Mouse (Mus musculus) right cerebral cortex, postnatal 25 days (tissue): ENCODE results near the gene Cmklr1.

Experiments used
- DNase-seq: peaks from one replicate; pipeline ENCODE4 v3.0.0; 2022

Gene Cmklr1

DNA sequence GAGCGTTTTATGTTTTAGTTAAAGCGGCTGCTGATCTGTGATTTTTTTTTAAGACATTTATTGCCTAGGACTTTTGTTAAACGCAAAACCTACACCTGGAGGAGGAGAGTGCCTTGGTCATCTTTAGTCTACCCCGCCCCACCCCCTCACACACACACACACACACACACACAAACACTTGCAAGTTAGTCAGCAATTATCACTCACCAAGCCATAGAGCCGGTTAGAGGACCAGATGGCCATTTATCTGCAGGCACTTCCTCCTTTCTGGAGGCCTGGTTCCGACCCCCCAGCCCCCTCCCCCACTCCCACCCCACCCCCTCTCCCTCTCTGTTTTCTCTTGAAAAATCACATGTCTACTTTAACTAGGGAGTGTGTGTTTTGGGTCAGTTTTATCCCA is 65.8 kb downstream of the Cmklr1 start:
- no peak for DNase-seq

DNA sequence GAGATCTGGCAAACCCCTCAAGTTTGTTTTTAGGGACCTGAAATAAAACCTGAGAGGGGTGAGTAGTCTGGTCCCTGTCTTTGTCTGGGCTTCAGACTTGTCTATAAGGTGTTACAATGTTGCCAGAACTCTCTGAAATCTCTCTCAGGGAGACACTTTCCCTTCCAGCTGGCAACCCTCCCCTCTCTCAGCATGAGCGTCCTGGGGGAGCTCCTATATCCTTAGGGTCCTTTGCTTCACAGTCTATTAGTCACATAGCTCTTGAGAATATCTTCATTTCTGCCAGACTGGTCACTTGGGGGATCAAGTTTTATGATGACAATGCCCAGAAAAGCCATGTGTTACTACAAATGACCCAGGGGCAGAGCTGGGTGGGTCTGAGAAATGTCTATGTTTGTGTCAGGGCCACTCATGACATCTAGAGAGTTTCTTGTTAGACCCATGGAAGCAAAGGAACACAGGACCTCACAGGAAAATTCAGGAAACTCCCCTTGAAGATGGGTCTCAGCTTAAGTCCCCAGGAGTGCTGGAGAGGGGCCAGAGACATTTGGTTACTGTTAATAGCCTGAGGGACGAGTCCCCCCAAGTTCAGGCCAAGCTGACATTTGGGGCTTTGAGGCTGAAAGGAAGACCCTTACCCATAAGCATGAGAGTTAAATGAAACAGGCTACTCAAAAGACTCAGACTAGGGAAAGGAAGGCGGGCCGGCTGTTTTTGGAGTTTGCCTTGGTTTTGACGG is 66.6 kb downstream of the Cmklr1 start:
- DNase-seq: no peak

DNA sequence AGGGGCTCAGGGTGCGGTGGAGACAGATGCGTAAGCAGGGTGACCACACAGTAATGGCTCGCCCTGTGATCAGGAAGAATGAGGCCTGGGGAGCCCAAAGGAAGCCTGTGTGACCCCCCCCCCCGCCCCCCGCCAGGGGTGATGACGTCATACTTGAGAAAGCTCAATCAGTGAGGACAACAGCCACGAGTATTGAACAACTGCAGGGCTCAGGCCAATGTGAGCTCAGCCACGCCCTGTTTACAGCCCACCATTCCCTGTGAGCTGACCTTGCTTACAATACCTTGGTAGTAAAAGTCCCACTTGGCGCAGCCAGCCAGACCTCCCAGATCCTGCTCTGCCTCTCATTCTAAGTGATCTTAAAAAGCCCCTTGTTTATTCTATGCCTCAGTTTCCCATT is 69.4 kb downstream of the Cmklr1 start:
- DNase-seq: no peak

DNA sequence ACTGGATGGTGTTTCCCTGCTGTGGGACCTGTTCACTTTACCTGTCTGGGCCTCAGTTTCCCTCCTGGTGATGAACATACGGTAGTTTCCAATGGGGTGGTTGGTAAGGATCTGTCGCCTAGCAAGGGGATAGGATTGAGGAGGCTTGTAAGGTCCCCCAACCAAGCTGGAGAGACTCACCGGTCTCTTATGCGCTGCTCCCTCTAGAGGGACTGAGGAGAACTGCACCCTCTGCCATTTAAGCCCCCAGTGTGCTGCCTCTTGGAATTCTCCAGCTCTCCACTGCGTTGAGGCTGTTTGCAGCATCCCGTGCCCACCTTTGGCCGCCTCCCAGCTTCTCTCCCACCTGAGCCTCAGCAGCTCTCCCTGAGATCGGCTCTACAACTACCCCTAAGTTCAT is 70.0 kb downstream of the Cmklr1 start:
- DNase-seq: no peak

DNA sequence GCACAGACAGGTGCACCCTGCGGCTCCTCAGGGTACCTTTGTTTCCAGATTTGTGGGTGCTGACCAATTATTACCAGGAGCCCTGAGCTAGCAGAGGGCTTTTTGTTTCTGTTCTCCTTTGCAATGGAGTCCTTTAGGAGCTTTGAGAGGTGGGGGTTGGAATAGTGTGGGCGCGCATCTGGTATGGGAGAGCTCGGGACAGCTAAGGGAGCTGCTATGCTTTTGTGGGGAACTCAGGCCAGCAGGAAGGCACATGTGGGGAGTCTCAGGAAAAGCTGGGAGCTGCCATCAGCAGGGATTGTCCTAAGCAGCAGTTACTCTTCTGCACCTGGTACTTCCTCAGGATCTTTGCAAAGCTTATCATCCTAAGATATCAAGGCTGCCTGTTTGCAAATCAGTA is 71.1 kb downstream of the Cmklr1 start:
- no peak for DNase-seq

DNA sequence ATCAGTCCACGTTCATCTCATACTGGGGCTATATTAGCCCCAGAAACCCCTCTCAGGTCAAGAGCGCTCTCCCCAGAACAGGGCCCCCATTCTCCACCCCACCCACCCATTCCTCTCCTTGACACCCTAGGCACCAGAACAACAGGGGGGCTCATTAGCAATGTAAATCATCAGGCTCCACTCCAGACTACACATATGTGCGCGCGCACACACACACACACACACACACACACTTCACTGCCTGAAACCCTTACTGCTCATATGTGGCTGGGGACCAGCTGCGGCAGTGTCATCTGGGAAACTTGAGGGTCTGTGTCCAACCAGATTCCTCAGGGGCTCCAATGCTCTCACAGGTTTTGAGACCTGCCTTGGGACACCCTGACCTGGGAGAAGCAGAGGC is 71.8 kb downstream of the Cmklr1 start:
- no peak for DNase-seq

DNA sequence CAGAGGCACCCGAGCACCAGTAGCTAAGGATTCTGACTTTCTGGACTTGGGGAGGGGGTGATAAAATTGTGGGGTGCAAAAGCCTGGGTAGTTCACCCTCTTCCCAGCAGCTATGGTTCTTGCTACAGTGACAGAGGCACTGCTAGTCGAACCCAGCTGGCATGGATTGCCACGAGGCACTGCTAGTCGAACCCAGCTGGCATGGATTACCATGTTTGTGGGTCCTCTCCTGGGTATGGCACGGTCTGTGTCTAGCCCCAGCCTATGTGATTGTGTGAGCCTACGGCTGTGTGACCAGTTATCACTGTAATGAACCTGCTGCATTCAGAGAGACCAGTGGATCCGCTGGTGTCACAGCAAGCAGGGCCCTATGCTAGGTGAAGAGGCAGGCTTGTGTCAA is 72.7 kb downstream of the Cmklr1 start:
- DNase-seq: no peak

DNA sequence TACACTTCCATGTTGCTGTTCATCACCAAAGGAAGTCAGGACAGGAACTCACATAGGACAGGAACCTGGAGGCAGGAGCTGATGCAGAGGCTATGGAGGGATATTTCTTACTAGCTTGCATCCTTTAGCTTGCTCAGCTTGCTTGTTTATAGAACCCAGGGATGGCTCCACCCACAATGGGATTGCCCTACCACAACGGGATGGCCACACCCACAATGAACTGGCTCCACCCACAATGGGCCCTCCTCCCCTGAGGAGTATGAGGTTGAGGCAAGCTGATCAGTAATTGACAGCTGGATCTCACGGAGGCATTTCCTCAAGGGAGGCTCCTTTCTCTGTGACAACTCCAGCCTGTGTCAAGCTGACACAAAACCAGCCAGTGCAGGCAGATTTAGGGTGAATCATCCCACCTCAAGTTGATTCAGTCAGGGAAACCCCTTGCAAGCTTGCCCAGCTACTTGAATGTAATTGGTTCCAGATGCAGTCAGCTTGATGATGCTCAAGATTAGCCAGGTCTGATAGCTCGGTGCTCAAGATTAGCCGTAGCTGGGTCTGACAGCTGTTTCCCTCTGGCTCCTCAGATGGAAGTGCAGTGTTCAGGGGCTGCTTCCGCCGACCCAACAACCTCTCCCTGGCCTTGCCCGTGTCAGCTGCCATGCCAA is 80.0 kb downstream of the Cmklr1 start:
- no peak for DNase-seq

DNA sequence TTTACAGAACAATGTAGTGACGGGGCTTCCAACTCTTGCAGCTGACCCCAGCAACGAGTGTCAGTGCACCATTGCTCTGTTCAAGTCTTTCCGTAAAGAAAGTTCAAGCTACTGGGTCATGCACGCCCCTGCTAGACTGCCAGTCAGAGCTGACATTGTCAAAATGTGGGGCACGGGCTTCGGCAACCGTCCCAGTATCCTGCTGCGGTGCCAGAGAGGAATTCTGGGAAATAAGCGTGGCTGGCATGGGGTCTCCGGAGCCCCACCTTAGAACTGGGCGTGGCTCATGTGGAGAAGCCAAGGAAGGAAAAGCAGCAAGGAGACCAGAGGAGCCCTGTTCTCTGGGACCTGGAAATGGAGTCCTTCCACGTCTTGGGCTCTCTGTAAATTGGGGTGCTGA is 84.4 kb downstream of the Cmklr1 start:
- DNase-seq: no peak

DNA sequence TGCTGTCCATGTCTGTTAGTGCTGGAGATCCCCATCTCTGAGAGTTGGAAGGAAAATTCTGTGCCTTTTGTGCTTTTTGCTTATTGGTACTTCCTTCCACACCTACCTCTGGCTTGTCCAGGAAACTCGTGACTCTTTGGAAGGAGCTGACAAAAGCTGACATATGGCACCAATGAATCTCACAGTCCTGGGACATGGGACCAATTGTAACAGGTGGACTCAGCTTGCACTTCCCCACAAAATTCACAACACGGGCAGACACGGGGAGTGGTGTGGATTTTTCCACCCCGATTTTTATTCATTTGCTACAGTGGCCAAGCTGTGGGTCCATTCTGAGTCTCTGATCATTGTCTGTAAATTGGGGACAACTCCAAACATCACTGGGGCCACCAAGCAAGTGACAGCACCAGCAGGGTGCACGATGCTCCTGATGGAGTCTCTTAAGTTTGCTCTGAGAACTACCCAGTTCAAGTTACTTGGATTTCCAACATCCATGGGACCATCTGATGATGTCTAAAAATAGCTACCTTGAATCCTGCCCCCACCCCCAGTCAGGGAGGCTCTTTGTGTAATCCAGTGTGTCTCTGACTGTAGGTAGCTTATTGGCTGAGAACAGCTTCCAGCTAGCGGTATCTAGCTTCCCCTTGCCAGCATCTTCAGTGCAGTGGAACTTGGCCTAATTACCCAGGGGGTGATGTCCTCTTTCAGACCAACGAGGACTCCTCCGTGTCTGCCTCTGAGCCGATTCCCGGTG is 84.9 kb downstream of the Cmklr1 start:
- no peak for DNase-seq

DNA sequence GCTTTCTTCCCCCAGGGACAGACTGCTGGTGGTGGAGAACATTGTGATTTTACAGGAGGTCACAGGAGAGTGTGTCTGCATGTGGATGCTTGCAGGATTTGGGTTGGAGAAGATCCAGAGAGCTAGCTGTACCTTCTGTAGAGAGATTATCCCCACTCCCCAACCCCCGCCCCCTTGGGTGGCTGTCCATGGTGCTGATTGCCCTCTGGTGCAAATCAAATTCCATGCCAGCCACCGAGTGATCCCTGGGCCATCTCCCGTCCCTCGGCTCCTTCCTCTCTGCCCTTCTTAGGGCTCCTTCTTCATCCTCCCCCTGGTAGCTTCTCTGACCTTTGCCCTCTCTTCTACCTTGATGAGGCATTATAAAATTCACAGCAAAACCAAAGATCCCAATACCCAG is 85.8 kb downstream of the Cmklr1 start:
- DNase-seq: no peak
